Mouse (Mus musculus): Measurements from ENCODE around the gene Il2rb.

DNA sequence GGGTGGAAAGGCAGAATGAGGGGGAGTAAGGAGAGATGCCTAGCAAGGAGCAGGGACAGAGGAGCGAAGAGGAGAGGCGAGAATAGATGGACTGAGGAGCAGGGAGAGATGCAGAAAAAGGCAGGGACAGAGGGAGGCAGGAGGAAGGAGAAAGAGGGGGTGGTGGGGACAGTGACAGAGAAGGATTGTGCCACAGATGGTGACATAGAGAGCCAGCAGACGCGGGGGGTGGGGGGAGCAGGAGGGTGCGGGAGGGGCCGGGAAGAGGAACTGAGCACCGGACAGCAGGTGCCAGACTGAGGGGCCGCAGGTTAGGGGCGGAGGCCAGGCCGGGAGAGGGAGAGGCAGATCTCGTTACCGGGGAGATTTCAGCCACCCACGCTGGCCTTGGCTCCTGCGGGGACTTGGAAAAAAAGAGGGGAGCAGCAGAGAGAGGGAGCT, 49.5 kb upstream of the Il2rb start, which contains the start of gene Sstr3:
- TF ChIP-seq EP300 (IDR thresholded peaks at IDR 0.05; ENCODE audit: low read depth in 1 of 2, low read length in 2 of 2), result no peak
- no peak for TF ChIP-seq USF2 (IDR thresholded peaks at IDR 0.05; ENCODE audit: borderline replicate concordance in 1 of 2, insufficient read depth in 1 of 2, low read depth in 1 of 2, low read length in 2 of 2)
- TF ChIP-seq ETS1 (IDR thresholded peaks at IDR 0.05; ENCODE audit: low read depth, low read length), result no peak
- TF ChIP-seq CTCF (IDR thresholded peaks at IDR 0.05 in 2 of 3, conservative IDR thresholded peaks at IDR 0.05 in 1 of 3; ENCODE audit: control insufficient read depth in 1 of 3, insufficient read depth in 1 of 3, low read depth in 2 of 3, low read length in 3 of 3, poor library complexity in 1 of 3, severe bottlenecking in 1 of 3), result no peak
- no peak for TF ChIP-seq TAL1 (IDR thresholded peaks at IDR 0.05; ENCODE audit: low read length)
- TF ChIP-seq POLR2A (IDR thresholded peaks at IDR 0.05; ENCODE audit: control insufficient read depth in 1 of 2, insufficient read depth in 1 of 2, low read depth in 1 of 2, low read length in 2 of 2, poor library complexity in 1 of 2), result no peak
- no peak for TF ChIP-seq ZNF384 (IDR thresholded peaks at IDR 0.05; ENCODE audit: low read depth, low read length)
- TF ChIP-seq ELF1 (IDR thresholded peaks at IDR 0.05; ENCODE audit: low read depth, low read length), result no peak
- TF ChIP-seq POLR2AphosphoS2 (IDR thresholded peaks at IDR 0.05; ENCODE audit: low read length), result no peak
- no peak for TF ChIP-seq SIN3A (IDR thresholded peaks at IDR 0.05; ENCODE audit: low read length)
- TF ChIP-seq ZMIZ1 (IDR thresholded peaks at IDR 0.05; ENCODE audit: low read depth, low read length), result no peak
- no peak for TF ChIP-seq NELFE (IDR thresholded peaks at IDR 0.05; ENCODE audit: low read depth, low read length)
- no peak for TF ChIP-seq CHD2 (IDR thresholded peaks at IDR 0.05; ENCODE audit: low read length)

Data from MEL (cell line).